Mouse (Mus musculus): ENCODE measurements around the gene Lrrc39.
"Not testable (repeated sequence)": the region's sequence is repeated elsewhere in the genome, so short reads cannot be mapped to it uniquely, and the experiment has no call there.

Gene Lrrc39

GRCm38 (mm10) chr3:116562408-116563094 is at the start of gene Lrrc39:
TSS of gene Lrrc39 (plus strand) at chr3:116562973.
- DNase-seq (ENCODE audit: low spot score in 2 of 2) = no peak

GRCm38 (mm10) chr3:116520141-116520761 is 42.5 kb upstream of the Lrrc39 start:
- no peak for DNase-seq (ENCODE audit: low spot score in 2 of 2)

- DNase-seq (ENCODE audit: low spot score in 2 of 2) = no peak
Measured at GRCm38 (mm10) chr3:116529741-116530140, 33.0 kb upstream of the Lrrc39 start.

- DNase-seq (ENCODE audit: low spot score in 2 of 2) = no peak
Measured at GRCm38 (mm10) chr3:116530826-116531225, 31.9 kb upstream of the Lrrc39 start.

DNA sequence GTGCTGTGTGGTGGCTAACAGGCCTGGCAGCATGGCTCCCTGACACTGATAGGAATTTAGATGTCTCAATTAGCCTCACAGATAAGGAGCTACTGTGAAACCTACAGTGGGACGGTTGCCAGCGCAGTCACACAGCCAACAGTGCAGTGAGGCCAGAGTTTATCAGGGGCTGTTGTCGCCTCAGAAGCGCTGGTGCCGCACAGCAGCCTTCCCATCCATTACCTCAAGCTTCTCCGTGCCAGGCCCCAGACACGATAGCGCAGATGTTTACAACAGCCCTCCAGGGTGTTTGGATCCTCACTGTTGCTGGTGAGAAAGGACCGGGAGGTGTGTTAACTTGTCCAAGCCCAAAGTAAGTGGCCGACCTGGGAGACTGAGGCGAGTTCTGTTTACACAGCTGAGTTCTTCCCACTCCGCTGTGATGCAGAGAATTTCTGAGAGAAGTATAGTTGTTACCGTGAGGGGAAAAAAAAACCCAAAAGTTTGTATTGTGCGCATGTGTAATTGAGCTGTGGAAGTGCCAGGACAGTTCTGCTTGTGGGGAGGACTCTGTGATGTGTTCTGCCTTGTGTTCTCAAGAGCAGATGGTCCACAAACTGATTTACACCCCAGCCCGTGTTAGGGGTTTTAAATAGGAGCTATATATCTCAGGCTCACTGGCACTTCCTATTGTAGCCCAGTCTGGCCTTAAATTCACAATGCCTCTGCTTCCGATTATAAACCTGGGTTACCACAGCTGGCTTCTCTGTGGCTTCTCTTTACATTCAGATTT is 26.2 kb upstream of the Lrrc39 start:
- DNase-seq (ENCODE audit: low spot score in 2 of 2) = no peak

- DNase-seq (ENCODE audit: low spot score in 2 of 2) = no peak
Measured at GRCm38 (mm10) chr3:116537200-116537573, 25.6 kb upstream of the Lrrc39 start.

DNA sequence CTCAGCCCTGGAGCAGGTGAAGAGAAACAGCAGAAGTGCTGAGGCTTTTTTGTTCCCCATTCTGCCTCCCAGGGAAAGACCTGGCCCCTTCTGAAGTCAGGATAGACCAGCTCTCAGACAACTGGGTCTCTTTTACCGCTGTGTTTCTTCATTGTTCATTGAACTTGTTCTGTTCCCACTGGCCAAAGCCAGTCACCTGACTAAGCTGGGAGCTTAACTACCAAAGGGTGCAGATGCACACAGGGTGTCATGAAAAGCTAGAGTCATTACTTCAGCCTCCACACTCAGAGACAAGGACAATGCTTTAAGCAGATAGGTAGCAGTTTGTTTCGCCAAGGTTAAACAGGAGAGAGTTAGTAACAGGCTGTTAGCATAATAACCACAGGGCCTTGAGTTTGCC is 20.7 kb upstream of the Lrrc39 start:
- no peak for DNase-seq (ENCODE audit: low spot score in 2 of 2)

DNA sequence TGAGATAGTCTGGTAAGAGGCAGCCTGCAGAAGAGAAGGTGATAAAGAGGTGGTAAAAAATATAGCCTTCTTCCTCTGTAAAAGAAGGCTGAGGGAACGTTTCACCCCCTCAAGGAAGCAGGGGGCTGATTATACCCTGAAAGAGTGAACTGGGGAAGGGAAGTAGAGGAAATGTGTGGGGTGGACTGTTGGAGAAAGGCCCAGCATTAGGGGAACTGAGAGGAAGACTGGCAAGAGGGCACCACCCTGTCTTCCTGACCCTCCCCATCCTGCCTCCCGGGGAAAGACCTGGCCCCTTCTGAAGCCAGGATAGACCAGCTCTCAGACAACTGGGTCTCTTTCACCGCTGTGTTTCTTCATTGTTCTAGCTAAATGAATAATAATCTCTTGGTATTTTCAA is 20.2 kb upstream of the Lrrc39 start:
- DNase-seq (ENCODE audit: low spot score in 2 of 2) = no peak

GRCm38 (mm10) chr3:116547430-116547829 is 15.3 kb upstream of the Lrrc39 start:
- DNase-seq (ENCODE audit: low spot score in 2 of 2) = no peak

DNA sequence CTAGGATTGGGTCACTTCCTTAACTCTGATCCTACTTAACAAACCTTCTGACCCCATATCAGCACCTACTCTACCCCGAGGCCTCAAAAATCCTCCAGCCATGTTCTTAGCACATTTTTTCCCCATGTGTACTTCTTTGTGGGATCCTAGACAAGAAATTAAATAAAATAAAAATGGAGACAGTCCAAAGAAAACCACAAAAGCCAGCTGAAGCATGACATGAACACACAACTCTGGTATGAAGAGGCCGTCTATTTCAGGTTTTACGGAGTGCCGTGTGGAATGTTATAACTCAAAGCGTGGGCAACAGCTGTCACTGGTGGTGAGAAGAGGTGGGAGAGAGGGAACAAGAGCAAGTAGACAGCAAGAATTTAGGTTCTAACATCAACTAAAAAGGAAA is 11.4 kb upstream of the Lrrc39 start:
- DNase-seq (ENCODE audit: low spot score in 2 of 2) = no peak

DNA sequence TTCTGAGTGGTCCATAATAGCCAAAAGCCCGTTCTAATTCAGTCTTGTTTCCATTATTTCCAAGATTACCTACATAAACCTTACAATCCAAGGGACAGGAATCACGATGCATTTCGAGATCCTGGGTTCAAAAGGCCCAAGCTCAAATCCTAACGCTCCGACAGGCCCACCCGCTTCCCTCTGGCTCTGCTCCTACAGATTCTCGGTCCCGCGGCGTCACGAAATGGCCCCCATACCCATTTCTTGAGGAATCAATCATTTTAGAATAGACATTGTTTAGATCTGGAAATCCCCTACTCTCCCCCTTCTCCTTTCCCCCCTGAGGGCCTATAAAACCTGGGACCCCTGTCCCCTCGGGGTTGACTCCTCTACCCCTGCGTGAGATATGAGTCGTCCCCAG is 1.5 kb upstream of the Lrrc39 start:
- not testable (repeated sequence) for DNase-seq (ENCODE audit: low spot score in 2 of 2)

- DNase-seq (ENCODE audit: low spot score in 2 of 2) = no peak
Measured at GRCm38 (mm10) chr3:116563095-116563492, 321 bp downstream of the Lrrc39 start.

GRCm38 (mm10) chr3:116570628-116571027 is 7.9 kb downstream of the Lrrc39 start:
- no peak for DNase-seq (ENCODE audit: low spot score in 2 of 2)

DNA sequence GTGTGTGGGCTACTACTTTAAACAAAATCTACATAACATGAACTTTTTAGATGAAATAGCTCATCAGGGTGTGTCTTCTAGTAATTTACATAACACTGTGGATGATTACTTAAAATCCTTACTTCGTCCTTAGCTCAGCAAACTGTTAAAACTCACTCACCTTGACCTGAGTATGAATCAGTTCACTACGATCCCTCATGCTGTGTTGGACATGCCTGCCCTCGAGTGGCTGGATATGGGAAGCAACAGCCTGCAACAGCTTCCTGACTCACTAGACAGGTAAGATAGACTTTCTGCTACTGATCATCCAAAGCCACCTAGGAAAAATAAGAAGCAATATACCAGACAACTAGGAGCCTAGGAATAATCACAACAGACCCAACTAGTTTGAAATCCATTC is 14.5 kb downstream of the Lrrc39 start:
- DNase-seq (ENCODE audit: low spot score in 2 of 2) = no peak

DNA sequence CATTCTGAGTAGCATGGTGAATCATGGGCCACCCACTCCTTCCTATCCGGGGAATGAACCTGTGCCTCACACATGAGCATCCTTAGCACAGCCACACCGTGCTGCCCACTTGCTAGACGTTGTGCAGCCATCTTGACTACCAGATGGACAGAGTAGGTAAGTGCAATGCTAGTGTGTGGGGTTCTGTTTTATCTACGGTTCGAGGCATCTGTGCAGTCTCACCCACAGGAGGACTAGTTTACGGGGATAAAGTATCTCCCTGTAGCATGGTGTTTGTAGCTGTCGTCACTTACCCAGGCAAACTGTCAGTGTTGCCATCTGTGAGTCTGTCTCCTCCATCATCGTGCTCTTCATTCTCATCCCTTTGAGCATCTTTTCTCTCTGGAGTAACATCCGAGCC is 19.4 kb downstream of the Lrrc39 start:
- no peak for DNase-seq (ENCODE audit: low spot score in 2 of 2)

GRCm38 (mm10) chr3:116594076-116594727 is 31.4 kb downstream of the Lrrc39 start:
- no peak for DNase-seq (ENCODE audit: low spot score in 2 of 2)

GRCm38 (mm10) chr3:116594728-116595602 is 32.2 kb downstream of the Lrrc39 start, which contains the start of gene Sass6:
TSS of gene Sass6 (plus strand) at chr3:116594982.
- peak; percentile 99 for DNase-seq (ENCODE audit: low spot score in 2 of 2)

DNA sequence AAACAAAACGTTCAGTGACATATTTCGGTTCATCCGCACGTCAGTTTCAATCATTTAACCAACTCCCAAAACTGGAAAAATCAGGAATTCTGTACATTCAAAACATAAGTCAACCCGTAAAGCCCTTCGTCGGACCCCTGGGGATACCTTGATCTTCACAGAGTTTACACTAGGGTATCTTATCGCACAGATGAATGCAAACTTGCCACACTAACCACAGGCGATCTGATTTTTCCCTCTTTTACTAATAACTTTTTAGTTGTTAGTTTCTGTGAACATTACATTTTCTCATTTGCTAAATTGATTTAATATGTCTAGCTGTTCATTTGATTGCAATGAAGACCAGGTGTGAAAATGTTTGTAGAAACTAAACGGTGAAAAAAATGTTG is 32.8 kb downstream of the Lrrc39 start:
- no peak for DNase-seq (ENCODE audit: low spot score in 2 of 2)

DNA sequence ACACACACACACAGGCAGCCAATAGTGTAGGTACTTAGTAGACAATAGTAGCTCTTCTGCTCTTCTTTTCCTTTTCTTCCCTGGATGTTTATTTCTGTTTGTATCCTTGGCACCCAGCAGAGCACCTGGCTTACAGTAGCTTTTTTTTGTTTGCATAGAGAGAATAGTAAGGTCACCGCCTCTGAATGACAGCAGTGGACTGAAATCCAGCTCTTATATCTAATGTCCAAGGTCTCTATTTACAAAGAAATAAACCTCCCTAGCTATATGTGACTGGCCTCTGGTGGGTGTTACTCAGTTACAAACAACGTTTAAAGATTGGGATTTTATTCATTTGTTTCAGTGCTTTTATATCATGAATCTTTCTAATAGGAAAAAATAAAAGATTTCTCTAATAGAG is 36.9 kb downstream of the Lrrc39 start:
- no peak for DNase-seq (ENCODE audit: low spot score in 2 of 2)

DNA sequence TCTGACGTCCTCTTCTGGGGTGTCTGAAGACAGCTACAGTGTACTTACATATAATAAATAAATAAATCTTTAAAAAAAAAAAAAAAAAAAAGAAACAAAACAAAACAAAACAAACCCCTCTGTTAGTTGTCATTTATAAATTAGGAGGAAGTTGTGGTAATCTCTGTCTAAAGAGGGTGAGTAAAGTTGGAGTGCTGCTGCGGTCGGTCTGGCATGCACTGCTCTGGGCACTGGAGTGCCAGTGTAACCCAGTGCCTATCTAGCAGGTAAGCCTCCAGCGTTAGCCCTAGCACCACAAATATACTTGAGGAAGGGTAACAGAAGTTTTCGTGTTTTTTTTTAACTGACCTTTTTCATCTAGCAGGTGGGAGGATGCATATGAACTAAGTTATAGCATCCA is 38.2 kb downstream of the Lrrc39 start:
- no peak for DNase-seq (ENCODE audit: low spot score in 2 of 2)

GRCm38 (mm10) chr3:116601781-116602180 is 39.0 kb downstream of the Lrrc39 start:
- DNase-seq (ENCODE audit: low spot score in 2 of 2) = no peak
